Mouse (Mus musculus) lung, embryonic 15.5 days (tissue): ENCODE results near the gene Bub1b. TPM values are rescaled to one million over a fixed set of nuclear protein-coding genes. Genes with fewer than 3 reads are reported as not detected.

Source experiments
- ATAC-seq: fragments of 200-750 bp; cut with Nextera tagmentation; 2 replicates; pipeline ENCODE4 v1.8.0; 2017; ENCODE audit warnings: moderate number of reproducible peaks, borderline replicate concordance; ENCODE audit not compliant: low FRiP score, low TSS enrichment; ENCODE audit errors: extremely low read depth
- H3K27ac ChIP-seq: fragments of 300-500 bp; sonication (generic); 2 replicates; pipeline ENCODE4 v1.5.1; 2015; ENCODE audit warnings: moderate library complexity, mild to moderate bottlenecking, inconsistent platforms
- H3K27me3 ChIP-seq: fragments of 300-500 bp; sonication (generic); 2 replicates; pipeline ENCODE4 v1.6.1; 2015; ENCODE audit warnings: inconsistent platforms
- H3K36me3 ChIP-seq: fragments of 300-500 bp; sonication (generic); 2 replicates; pipeline ENCODE4 v1.6.1; 2015; ENCODE audit warnings: inconsistent platforms
- H3K4me1 ChIP-seq: fragments of 300-500 bp; sonication (generic); 2 replicates; pipeline ENCODE4 v1.6.1; 2015; ENCODE audit warnings: inconsistent platforms
- H3K4me2 ChIP-seq: fragments of 300-500 bp; sonication (generic); 2 replicates; pipeline ENCODE4 v1.6.1; 2015; ENCODE audit warnings: inconsistent platforms, mild to moderate bottlenecking, moderate library complexity
- H3K4me3 ChIP-seq: fragments of 300-500 bp; sonication (generic); 2 replicates; pipeline ENCODE4 v1.5.1; 2015; ENCODE audit warnings: mild to moderate bottlenecking, inconsistent platforms
- H3K9ac ChIP-seq: fragments of 300-500 bp; sonication (generic); 2 replicates; pipeline ENCODE4 v1.6.1; 2015; ENCODE audit warnings: inconsistent platforms
- H3K9me3 ChIP-seq: fragments of 300-500 bp; sonication (generic); 2 replicates; pipeline ENCODE4 v1.6.1; 2016; ENCODE audit warnings: inconsistent platforms
- WGBS: fragments of 180-500 bp; shearing (Covaris S2); methylation state at CpG from one replicate; pipeline ENCODE4 v1.1.7; 2015; 5-methylcytosine and 5-hydroxymethylcytosine counted together
- polyA plus RNA-seq: library from polyadenylated mRNA; unstranded; fragments of >200 nt; fragmentation: Nextera tagmentation; extraction: Ambion mirVana; gene quantifications from 2 replicates; pipeline ENCODE4 v1.2.1, GENCODE M21; 2015

Bub1b gene
- polyA plus RNA-seq, 1 experiment from 2014 or later, result 115 TPM

GRCm38 (mm10) chr2:118689875-118690274 is 91.9 kb downstream of the Bub1b start:
- no peak for ATAC-seq
- no peak overlapping the region for H3K9ac ChIP-seq
- H3K4me1 ChIP-seq, result 0 out of 2 replicates have a peak, but pooled peaks cover 3% of the 10 kb centered on the region
- no peaks in the 10 kb centered on the region for H3K9me3 ChIP-seq
- WGBS, result 72% methylated on average over 10 of the region's 10 CpGs
- H3K4me2 ChIP-seq, result no peak overlapping the region
- no peaks in the 10 kb centered on the region for H3K36me3 ChIP-seq
- no peak overlapping the region for H3K4me3 ChIP-seq
- no peaks in the 10 kb centered on the region for H3K27me3 ChIP-seq
- no peak overlapping the region for H3K27ac ChIP-seq

Other genes with a start within 250 kb of the Bub1b start
- 0.22 and 0.28 TPM in 2 replicates for gene Gpr176, start 224.8 kb upstream of the Bub1b start, polyA plus RNA-seq
- 11.4 and 12.1 TPM in 2 replicates for gene Eif2ak4, start 209.6 kb upstream of the Bub1b start, polyA plus RNA-seq
- 238 and 244 TPM in 2 replicates for gene Srp14, start 118.5 kb upstream of the Bub1b start, polyA plus RNA-seq
- gene Bmf, start 48.5 kb upstream of the Bub1b start, polyA plus RNA-seq, result 5.5 and 8.5 TPM in 2 replicates
- gene Pak6, start 65.1 kb downstream of the Bub1b start, polyA plus RNA-seq, result 1.6 and 2.2 TPM in 2 replicates
- gene Ankrd63, start 105.8 kb downstream of the Bub1b start, polyA plus RNA-seq, result 0.10 and 0.12 TPM in 2 replicates
- gene Plcb2, start 130.2 kb downstream of the Bub1b start, polyA plus RNA-seq, result 1.5 and 2.5 TPM in 2 replicates
- gene Inafm2, start 147.5 kb downstream of the Bub1b start, polyA plus RNA-seq, result 18.3 and 18.4 TPM in 2 replicates
- 0.98 and 1.2 TPM in 2 replicates for gene Ccdc9b, start 164.4 kb downstream of the Bub1b start, polyA plus RNA-seq
- not detected in 2 replicates for gene Phgr1, start 174.6 kb downstream of the Bub1b start, polyA plus RNA-seq
- 0.76 and 0.89 TPM in 2 replicates for gene Disp2, start 181.5 kb downstream of the Bub1b start, polyA plus RNA-seq
- 134 TPM in 2 replicates for gene Knstrn, start 215.8 kb downstream of the Bub1b start, polyA plus RNA-seq